Mouse (Mus musculus) embryo, embryonic 9.5 days (tissue): ENCODE measurements around the gene Grm4.

ENCODE experiments used
- DNase-seq: peaks from one replicate; pipeline ENCODE4 v3.0.0-alpha.2; 2017; ENCODE audit errors: extremely low spot score

Grm4 gene

GRCm38 (mm10) chr17:27493389-27493788 lies 27.8 kb downstream of the Grm4 start:
- no peak for DNase-seq

GRCm38 (mm10) chr17:27488173-27488823 lies 32.9 kb downstream of the Grm4 start:
- DNase-seq, result no peak

GRCm38 (mm10) chr17:27485940-27486339 lies 35.3 kb downstream of the Grm4 start:
- no peak for DNase-seq

- DNase-seq, result no peak
Observed at GRCm38 (mm10) chr17:27483571-27483970, 37.6 kb downstream of the Grm4 start.

GRCm38 (mm10) chr17:27480143-27481103 lies 40.8 kb downstream of the Grm4 start:
- no peak for DNase-seq

- no peak for DNase-seq
Observed at GRCm38 (mm10) chr17:27475650-27476049, 45.6 kb downstream of the Grm4 start.

- peak; percentile 66 for DNase-seq
Observed at GRCm38 (mm10) chr17:27466620-27467019, 54.6 kb downstream of the Grm4 start.

- DNase-seq, result no peak
Observed at GRCm38 (mm10) chr17:27465924-27466323, 55.3 kb downstream of the Grm4 start.

GRCm38 (mm10) chr17:27464327-27464962 lies 56.8 kb downstream of the Grm4 start:
- DNase-seq, result no peak

GRCm38 (mm10) chr17:27459979-27460378 lies 61.2 kb downstream of the Grm4 start:
- DNase-seq, result no peak

- no peak for DNase-seq
Observed at GRCm38 (mm10) chr17:27459241-27459640, 62.0 kb downstream of the Grm4 start.

GRCm38 (mm10) chr17:27457863-27458494 lies 63.2 kb downstream of the Grm4 start:
- no peak for DNase-seq

- no peak for DNase-seq
Observed at GRCm38 (mm10) chr17:27457038-27457577, 64.1 kb downstream of the Grm4 start.

GRCm38 (mm10) chr17:27456364-27456763 lies 64.8 kb downstream of the Grm4 start:
- DNase-seq, result no peak

- DNase-seq, result no peak
Observed at GRCm38 (mm10) chr17:27455012-27455784, 66.0 kb downstream of the Grm4 start.

- DNase-seq, result no peak
Observed at GRCm38 (mm10) chr17:27454396-27454795, 66.8 kb downstream of the Grm4 start.

- no peak for DNase-seq
Observed at GRCm38 (mm10) chr17:27453045-27453444, 68.2 kb downstream of the Grm4 start.

- DNase-seq, result no peak
Observed at GRCm38 (mm10) chr17:27451787-27452186, 69.4 kb downstream of the Grm4 start.

- DNase-seq, result no peak
Observed at GRCm38 (mm10) chr17:27451216-27451615, 70.0 kb downstream of the Grm4 start.

GRCm38 (mm10) chr17:27449757-27450330 lies 71.4 kb downstream of the Grm4 start:
- DNase-seq, result no peak

- no peak for DNase-seq
Observed at GRCm38 (mm10) chr17:27448749-27449148, 72.5 kb downstream of the Grm4 start.
